Mouse (Mus musculus): ENCODE results near the gene 9530068E07Rik. TPM values are rescaled to one million over a fixed set of nuclear protein-coding genes. Genes with fewer than 3 reads are reported as not detected.

The 9530068E07Rik gene
- total RNA-seq, 1 experiment from 2014 or later, result 66.2 TPM

- 0 out of 4 replicates have a peak, but pooled peaks of 1 of the 2 experiments have one; percentile 13 for ATAC-seq (replicated peaks in 1 of 2; ENCODE audit: insufficient read depth in 1 of 2, low FRiP score in 2 of 2, low TSS enrichment in 1 of 2, low read depth in 1 of 2, poor library complexity in 2 of 2, severe bottlenecking in 2 of 2)
Measured at GRCm38 (mm10) chr11:52368176-52368985, 27.8 kb upstream of the 9530068E07Rik start.

GRCm38 (mm10) chr11:52369252-52370134, 26.7 kb upstream of the 9530068E07Rik start:
- ATAC-seq (replicated peaks in 1 of 2; ENCODE audit: insufficient read depth in 1 of 2, low FRiP score in 2 of 2, low TSS enrichment in 1 of 2, low read depth in 1 of 2, poor library complexity in 2 of 2, severe bottlenecking in 2 of 2), result no peak

- no peak for ATAC-seq (replicated peaks in 1 of 2; ENCODE audit: insufficient read depth in 1 of 2, low FRiP score in 2 of 2, low TSS enrichment in 1 of 2, low read depth in 1 of 2, poor library complexity in 2 of 2, severe bottlenecking in 2 of 2)
Measured at GRCm38 (mm10) chr11:52370135-52370452, 26.1 kb upstream of the 9530068E07Rik start.

GRCm38 (mm10) chr11:52370538-52370937, 25.7 kb upstream of the 9530068E07Rik start:
- no peak; a peak in 1 of 4 replicates for ATAC-seq (replicated peaks in 1 of 2; ENCODE audit: insufficient read depth in 1 of 2, low FRiP score in 2 of 2, low TSS enrichment in 1 of 2, low read depth in 1 of 2, poor library complexity in 2 of 2, severe bottlenecking in 2 of 2)

GRCm38 (mm10) chr11:52373841-52374240, 22.4 kb upstream of the 9530068E07Rik start:
- no peak for ATAC-seq (replicated peaks in 1 of 2; ENCODE audit: insufficient read depth in 1 of 2, low FRiP score in 2 of 2, low TSS enrichment in 1 of 2, low read depth in 1 of 2, poor library complexity in 2 of 2, severe bottlenecking in 2 of 2)

DNA sequence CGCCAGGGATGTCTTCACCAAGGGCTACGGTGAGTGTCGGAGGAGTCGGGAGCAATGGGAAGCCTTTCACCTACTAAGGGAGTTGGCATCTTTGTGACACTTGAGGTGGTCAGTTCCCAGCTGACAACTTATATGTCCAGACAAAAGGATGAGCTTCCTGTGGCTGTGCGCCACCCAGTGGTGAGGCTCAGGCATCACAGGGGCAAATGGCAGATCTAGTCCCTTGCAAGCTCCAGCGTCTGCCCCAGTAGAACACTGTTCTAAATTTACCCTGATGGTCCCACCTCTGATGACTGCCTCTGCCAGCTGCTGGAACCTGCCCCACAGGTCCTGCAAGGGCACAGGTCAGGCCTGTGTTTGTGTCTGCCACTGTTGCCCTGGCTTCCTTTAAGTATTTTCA, 21.9 kb upstream of the 9530068E07Rik start:
- peak in 1 of 2 experiments; percentile 69; a peak in 2 of 4 replicates for ATAC-seq (replicated peaks in 1 of 2; ENCODE audit: insufficient read depth in 1 of 2, low FRiP score in 2 of 2, low TSS enrichment in 1 of 2, low read depth in 1 of 2, poor library complexity in 2 of 2, severe bottlenecking in 2 of 2)

DNA sequence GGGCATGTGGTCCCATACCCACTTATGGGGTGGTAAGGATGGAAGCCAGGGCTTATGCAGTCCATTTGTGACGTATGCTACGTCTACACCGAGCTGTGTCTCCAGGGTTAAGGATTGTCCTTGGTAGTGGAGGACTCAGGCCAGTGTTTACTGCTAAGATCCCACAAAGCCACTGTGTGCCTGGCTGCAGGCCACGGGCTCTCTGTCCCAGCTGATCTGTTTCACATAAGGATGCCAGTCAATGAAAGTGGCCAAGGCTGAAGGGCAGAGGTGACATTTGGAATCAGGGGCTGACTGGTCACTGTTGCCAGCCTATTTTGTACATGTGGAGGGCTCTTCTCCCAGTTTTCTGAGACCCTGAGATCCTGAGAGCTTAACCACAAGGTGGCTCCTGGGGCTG, 18.6 kb upstream of the 9530068E07Rik start:
- no peak for ATAC-seq (replicated peaks in 1 of 2; ENCODE audit: insufficient read depth in 1 of 2, low FRiP score in 2 of 2, low TSS enrichment in 1 of 2, low read depth in 1 of 2, poor library complexity in 2 of 2, severe bottlenecking in 2 of 2)

GRCm38 (mm10) chr11:52379241-52379640, 17.0 kb upstream of the 9530068E07Rik start:
- ATAC-seq (replicated peaks in 1 of 2; ENCODE audit: insufficient read depth in 1 of 2, low FRiP score in 2 of 2, low TSS enrichment in 1 of 2, low read depth in 1 of 2, poor library complexity in 2 of 2, severe bottlenecking in 2 of 2), result no peak

DNA sequence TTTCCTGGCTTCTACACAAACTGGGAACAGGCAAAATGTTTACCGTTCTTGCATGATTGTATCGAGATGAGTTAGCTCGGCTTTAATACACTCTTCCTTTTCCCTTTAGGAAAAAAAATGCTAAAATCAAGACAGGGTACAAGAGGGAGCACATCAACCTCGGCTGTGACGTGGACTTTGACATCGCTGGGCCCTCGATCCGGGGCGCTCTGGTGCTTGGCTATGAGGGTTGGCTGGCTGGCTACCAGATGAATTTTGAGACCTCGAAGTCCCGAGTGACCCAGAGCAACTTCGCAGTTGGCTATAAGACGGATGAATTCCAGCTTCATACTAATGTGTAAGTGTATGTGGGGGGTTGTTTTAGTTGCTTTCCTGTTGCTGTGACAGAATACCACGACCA, 12.5 kb upstream of the 9530068E07Rik start:
- ATAC-seq (replicated peaks in 1 of 2; ENCODE audit: insufficient read depth in 1 of 2, low FRiP score in 2 of 2, low TSS enrichment in 1 of 2, low read depth in 1 of 2, poor library complexity in 2 of 2, severe bottlenecking in 2 of 2), result no peak

GRCm38 (mm10) chr11:52384667-52385066, 11.6 kb upstream of the 9530068E07Rik start:
- ATAC-seq (replicated peaks in 1 of 2; ENCODE audit: insufficient read depth in 1 of 2, low FRiP score in 2 of 2, low TSS enrichment in 1 of 2, low read depth in 1 of 2, poor library complexity in 2 of 2, severe bottlenecking in 2 of 2), result no peak

GRCm38 (mm10) chr11:52386892-52387291, 9.3 kb upstream of the 9530068E07Rik start:
- ATAC-seq (replicated peaks in 1 of 2; ENCODE audit: insufficient read depth in 1 of 2, low FRiP score in 2 of 2, low TSS enrichment in 1 of 2, low read depth in 1 of 2, poor library complexity in 2 of 2, severe bottlenecking in 2 of 2), result no peak

- no peak for ATAC-seq (replicated peaks in 1 of 2; ENCODE audit: insufficient read depth in 1 of 2, low FRiP score in 2 of 2, low TSS enrichment in 1 of 2, low read depth in 1 of 2, poor library complexity in 2 of 2, severe bottlenecking in 2 of 2)
Measured at GRCm38 (mm10) chr11:52388150-52388549, 8.1 kb upstream of the 9530068E07Rik start.

DNA sequence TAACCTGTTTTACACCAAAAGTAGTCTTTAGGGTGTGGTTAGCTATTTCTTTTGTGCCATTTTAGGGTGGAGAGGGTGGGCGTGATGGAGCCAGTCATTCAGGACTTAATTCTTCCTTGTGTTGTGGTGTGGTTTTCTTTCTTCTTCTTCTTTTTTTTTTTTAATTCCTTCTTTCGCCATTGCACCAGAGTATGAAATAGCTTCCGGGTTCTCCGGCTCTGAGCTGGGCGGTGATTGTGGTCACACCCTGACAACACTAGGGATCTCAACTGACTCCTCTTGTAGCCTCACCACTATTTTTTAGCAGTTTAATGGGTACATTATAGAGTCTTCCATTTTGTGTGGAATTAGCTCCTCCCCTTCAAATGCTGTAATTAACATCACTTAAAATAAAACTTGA, 7.2 kb upstream of the 9530068E07Rik start:
- ATAC-seq (replicated peaks in 1 of 2; ENCODE audit: insufficient read depth in 1 of 2, low FRiP score in 2 of 2, low TSS enrichment in 1 of 2, low read depth in 1 of 2, poor library complexity in 2 of 2, severe bottlenecking in 2 of 2), result peak in 1 of 2 experiments; percentile 32; a peak in 1 of 4 replicates

GRCm38 (mm10) chr11:52389933-52390332, 6.3 kb upstream of the 9530068E07Rik start:
- peak in 1 of 2 experiments; percentile 36; a peak in 1 of 4 replicates for ATAC-seq (replicated peaks in 1 of 2; ENCODE audit: insufficient read depth in 1 of 2, low FRiP score in 2 of 2, low TSS enrichment in 1 of 2, low read depth in 1 of 2, poor library complexity in 2 of 2, severe bottlenecking in 2 of 2)

DNA sequence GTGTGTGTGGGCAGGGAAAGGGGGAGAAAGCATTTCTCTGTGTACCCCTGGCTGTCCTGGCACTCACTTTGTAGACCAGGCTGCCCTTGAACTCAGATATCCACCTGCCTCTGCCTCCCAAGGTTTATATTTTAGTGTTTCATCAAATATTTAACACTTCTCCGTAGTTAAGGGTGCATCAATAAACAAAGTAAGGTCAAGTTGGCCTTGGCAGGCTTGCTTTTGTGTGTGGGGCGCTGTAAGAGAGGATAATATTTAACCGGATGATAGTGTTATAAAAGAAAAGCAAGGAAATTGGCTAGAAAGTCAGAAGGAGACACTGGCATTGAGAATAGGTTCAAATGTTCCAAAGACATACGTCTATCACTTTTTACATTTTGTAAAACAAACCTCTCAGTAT, 1.7 kb upstream of the 9530068E07Rik start:
- no peak for ATAC-seq (replicated peaks in 1 of 2; ENCODE audit: insufficient read depth in 1 of 2, low FRiP score in 2 of 2, low TSS enrichment in 1 of 2, low read depth in 1 of 2, poor library complexity in 2 of 2, severe bottlenecking in 2 of 2)

GRCm38 (mm10) chr11:52395343-52395742, 885 bp upstream of the 9530068E07Rik start:
- ATAC-seq (replicated peaks in 1 of 2; ENCODE audit: insufficient read depth in 1 of 2, low FRiP score in 2 of 2, low TSS enrichment in 1 of 2, low read depth in 1 of 2, poor library complexity in 2 of 2, severe bottlenecking in 2 of 2), result no peak

DNA sequence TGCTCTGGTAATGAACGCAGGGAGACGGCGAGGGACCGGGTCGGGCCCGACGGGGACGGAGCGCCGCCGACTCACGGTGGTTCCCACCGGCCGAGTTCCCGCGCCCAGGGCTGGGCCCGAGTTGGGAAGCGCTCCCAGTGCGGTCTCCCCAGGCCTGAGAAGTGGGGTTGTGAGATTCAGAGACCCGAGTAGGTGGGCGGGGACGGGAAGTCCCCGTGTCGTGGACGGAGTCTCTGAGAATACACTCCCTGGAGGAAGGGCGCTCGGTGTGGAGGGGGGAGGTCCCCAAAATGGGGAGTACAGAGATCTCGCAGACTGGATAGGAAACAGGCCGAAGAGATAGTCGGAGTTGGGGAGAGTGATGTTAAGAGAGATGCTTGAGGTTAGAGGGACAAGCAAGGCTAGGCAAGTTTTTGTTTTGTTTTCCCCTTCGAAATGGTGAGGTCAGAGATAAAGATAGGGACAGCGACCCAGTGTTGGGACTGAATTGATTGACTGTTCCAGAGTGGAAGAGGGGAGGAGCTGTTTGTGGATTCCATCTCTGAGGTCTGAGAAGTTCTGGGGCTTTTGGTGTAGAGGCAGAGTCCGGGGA, 465 bp downstream of the 9530068E07Rik start:
- ATAC-seq (replicated peaks in 1 of 2; ENCODE audit: insufficient read depth in 1 of 2, low FRiP score in 2 of 2, low TSS enrichment in 1 of 2, low read depth in 1 of 2, poor library complexity in 2 of 2, severe bottlenecking in 2 of 2), result peak; percentile 30 to 54; a peak in 3 of 4 replicates
